ENCODE assay signal across 8 mouse cellular contexts in the genomic region with DNA sequence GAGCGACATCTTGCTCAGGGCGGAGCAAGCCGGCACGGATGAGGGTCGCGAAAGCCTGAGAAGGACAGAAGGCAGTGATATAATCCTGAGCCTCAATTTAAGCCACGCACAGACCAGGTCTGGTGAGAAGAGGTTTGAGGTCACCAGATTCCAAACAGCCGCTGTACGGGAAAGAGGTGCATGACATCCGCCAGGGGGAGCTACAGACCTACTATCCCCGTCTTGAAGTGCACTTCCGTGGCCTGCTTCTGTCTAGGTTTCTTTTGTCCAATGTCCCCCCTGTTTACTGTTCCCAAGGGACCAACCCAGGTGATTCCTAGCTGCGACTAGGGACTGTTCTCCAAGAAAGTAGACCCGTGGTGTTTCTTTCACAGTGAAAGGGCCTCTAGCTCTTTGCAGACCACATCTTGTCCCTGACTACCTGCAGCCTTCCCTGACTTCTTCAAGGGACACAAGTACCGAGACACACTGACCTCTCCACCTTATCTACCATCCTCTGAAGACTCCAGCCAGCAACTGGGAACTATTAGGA. TPM values are rescaled to one million over a fixed set of nuclear protein-coding genes. Genes with fewer than 3 reads are reported as not detected.
A peak's percentile ranks its signal among the peaks of the same experiment; 100 is the strongest.
DNase-seq lines count a peak whose midpoint lies in the region; ATAC-seq and TF ChIP-seq lines count a peak whose summit lies in the region.

A gene (plus strand): TSS at position 482 of the 532 bp plus-strand sequence.

- peak; percentile 59; the same call in 1 of the 2 replicates for ATAC-seq in limb, embryonic 12.5 days (ENCODE audit: insufficient number of reproducible peaks, insufficient read depth, low FRiP score, low TSS enrichment, low read depth)
- no peak for ATAC-seq in midbrain, embryonic 14.5 days (ENCODE audit: low FRiP score, low TSS enrichment)

- 0 out of 2 replicates have a peak within 1 kb of the TSS, but pooled peaks have one; percentile 12 for H3K9ac ChIP-seq in limb, embryonic 12.5 days (replicated peaks)
- H3K9ac ChIP-seq in midbrain, embryonic 14.5 days (replicated peaks; ENCODE audit: low read length) = no peak within 1 kb of the TSS; the same call in 1 of the 2 replicates

- no peak within 1 kb of the TSS for H3K27ac ChIP-seq in limb, embryonic 12.5 days
- H3K27ac ChIP-seq in midbrain, embryonic 14.5 days (replicated peaks; ENCODE audit: low read depth, low read length) = no peak within 1 kb of the TSS
- no peak within 1 kb of the TSS for H3K27ac ChIP-seq in spleen, adult 2 months (ENCODE audit: insufficient read depth, low read length)

- no peak within 1 kb of the TSS for H3K4me3 ChIP-seq in limb, embryonic 12.5 days (replicated peaks)
- no peak within 1 kb of the TSS for H3K4me3 ChIP-seq in midbrain, embryonic 14.5 days (replicated peaks; ENCODE audit: low read depth, low read length)
- no peak within 1 kb of the TSS for H3K4me3 ChIP-seq in spleen, adult 2 months (ENCODE audit: extremely low read depth, insufficient read depth, insufficient read length)

- TF ChIP-seq POLR2A in spleen, adult 2 months (IDR thresholded peaks at IDR 0.05; ENCODE audit: low read depth, low read length) = no peak

- peak within 1 kb of the TSS; percentile 26; the same call in 1 of the 2 replicates for H3K4me2 ChIP-seq in limb, embryonic 12.5 days
- no peak within 1 kb of the TSS for H3K4me2 ChIP-seq in midbrain, embryonic 14.5 days (ENCODE audit: low read length)

- peak; percentile 94 for TF ChIP-seq CTCF in spleen, adult 2 months (IDR thresholded peaks at IDR 0.05; ENCODE audit: extremely low read depth, insufficient read depth, insufficient read length, insufficient replicate concordance)

- no peaks in the 10 kb centered on the region for H3K9me3 ChIP-seq in limb, embryonic 12.5 days
- no peaks in the 10 kb centered on the region for H3K9me3 ChIP-seq in midbrain, embryonic 14.5 days (ENCODE audit: control insufficient read depth, low read length)

- DNase-seq in left cerebral cortex, adult 18-20 months (ENCODE audit: low spot score in 2 of 2) = peak; percentile 72 to 86
- no peak for DNase-seq in left cerebral cortex, adult 11 months (ENCODE audit: low spot score)
- peak; percentile 80 for DNase-seq in embryo, embryonic 9.5 days (ENCODE audit: extremely low spot score)
- peak; percentile 97 for DNase-seq in heart, adult 11 months
- DNase-seq in kidney, adult 11 months = peak; percentile 61
- DNase-seq in midbrain, embryonic 14.5 days = peak; percentile 86
- peak; percentile 68 to 84 for DNase-seq in spleen, adult 2 months (ENCODE audit: low read depth in 1 of 2, low spot score in 2 of 2)

- H3K36me3 ChIP-seq in limb, embryonic 12.5 days = no peaks in the 10 kb centered on the region
- no peaks in the 10 kb centered on the region for H3K36me3 ChIP-seq in midbrain, embryonic 14.5 days (ENCODE audit: control insufficient read depth, insufficient read depth, low read length)
- no peaks in the 10 kb centered on the region for H3K36me3 ChIP-seq in spleen, adult 2 months (ENCODE audit: control insufficient read depth, insufficient read depth, low read length)

- WGBS in limb, embryonic 12.5 days = 10% methylated on average over 15 of the region's 15 CpGs
- 11% methylated on average over 15 of the region's 15 CpGs for WGBS in midbrain, embryonic 14.5 days
- WGBS in spleen, adult 2 months = 10% methylated on average over 15 of the region's 15 CpGs

- 0 out of 2 replicates have a peak, but pooled peaks cover 3% of the 10 kb centered on the region for H3K27me3 ChIP-seq in limb, embryonic 12.5 days
- no peaks in the 10 kb centered on the region for H3K27me3 ChIP-seq in midbrain, embryonic 14.5 days (ENCODE audit: control insufficient read depth, insufficient read depth, low read length)
- H3K27me3 ChIP-seq in spleen, adult 2 months (ENCODE audit: control insufficient read depth, insufficient read depth, low read length) = no peaks in the 10 kb centered on the region

- peaks cover 6% of the 10 kb centered on the region; the same call in 1 of the 2 replicates for H3K4me1 ChIP-seq in limb, embryonic 12.5 days (replicated peaks)
- H3K4me1 ChIP-seq in midbrain, embryonic 14.5 days (ENCODE audit: control insufficient read depth, insufficient read depth, low read length) = no peaks in the 10 kb centered on the region
- H3K4me1 ChIP-seq in spleen, adult 2 months (ENCODE audit: control insufficient read depth, insufficient read depth, insufficient read length) = peaks cover 10% of the 10 kb centered on the region; the same call in 1 of the 2 replicates

RNA-seq across cellular contexts. Expression of the gene that starts here (rescaled TPM):
- total RNA-seq in left cerebral cortex, adult 18-20 months (2021) = 10 to 100 TPM; 18.9 to 19.2 TPM
- polyA plus RNA-seq in limb, embryonic 12.5 days (2016; fragmentation: Nextera tagmentation; extraction: Ambion mirVana) = 23.8 and 24.4 TPM in 2 replicates
- polyA plus RNA-seq in midbrain, embryonic 14.5 days (2014; fragmentation: Nextera tagmentation; extraction: Ambion mirVana) = 23.1 and 23.2 TPM in 2 replicates
- polyA plus RNA-seq in spleen, adult 2 months (2012; rRNA removed) = 5.1 and 7.1 TPM in 2 replicates
